In the genomic region with DNA sequence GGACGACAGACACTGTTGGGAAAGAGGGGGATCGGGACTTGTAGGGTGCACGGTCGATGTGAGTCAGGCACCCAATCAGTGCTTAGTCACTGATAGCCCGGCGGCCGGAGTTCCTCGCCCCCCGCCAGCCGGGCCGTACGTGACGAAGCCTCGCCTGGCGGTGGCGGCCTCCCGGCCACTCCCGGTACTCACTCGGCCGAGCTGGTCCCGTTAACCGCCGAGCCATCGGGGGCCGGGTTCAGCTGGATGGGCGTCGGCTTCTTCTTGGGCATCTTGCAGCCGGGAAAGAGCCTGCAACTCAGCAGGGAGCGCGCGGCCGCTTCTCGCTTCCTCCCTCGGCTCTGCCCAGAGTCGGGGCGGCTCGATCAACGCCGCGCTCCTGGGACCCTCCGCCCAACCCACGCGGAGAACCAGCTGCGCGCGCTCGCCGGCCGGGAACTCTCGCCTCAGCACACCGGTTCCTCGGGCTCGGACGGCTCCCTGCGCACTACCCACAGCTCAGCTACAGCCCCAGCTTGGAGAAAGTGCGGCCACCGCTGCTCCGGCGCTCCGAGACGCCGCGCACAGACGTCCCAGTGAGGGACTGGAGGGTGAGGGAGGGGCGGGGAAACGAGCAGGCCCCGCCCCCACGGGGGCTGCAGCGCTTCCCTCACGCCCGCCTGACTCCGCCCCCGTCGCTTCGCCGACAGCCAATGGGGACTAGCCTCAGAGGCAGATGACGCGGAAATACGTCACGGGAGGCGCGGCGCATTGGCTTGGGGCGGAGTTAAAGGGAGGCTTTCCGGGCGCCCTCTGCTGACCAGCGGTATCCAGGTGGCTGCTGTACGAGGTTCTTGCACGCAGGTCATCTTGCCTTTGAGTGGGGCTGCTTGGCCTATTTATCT, we compare ENCODE assay signal across 7 mouse cellular contexts. TPM values are rescaled to one million over a fixed set of nuclear protein-coding genes. Genes with fewer than 3 reads are reported as not detected.
A peak's percentile ranks its signal among the peaks of the same experiment; 100 is the strongest.
DNase-seq lines count a peak whose midpoint lies in the region; ATAC-seq lines count a peak whose summit lies in the region.

A gene (minus strand): TSS at position 611 of the 884 bp plus-strand sequence.

- H3K4me1 ChIP-seq in intestine, embryonic 16.5 days (ENCODE audit: control insufficient read depth, insufficient read depth, low read length) = peaks cover 23% of the 10 kb centered on the region
- peaks cover 9% of the 10 kb centered on the region for H3K4me1 ChIP-seq in midbrain, embryonic 11.5 days (ENCODE audit: control insufficient read depth, insufficient read depth, low read length)

- no peaks in the 10 kb centered on the region for H3K36me3 ChIP-seq in intestine, embryonic 16.5 days (ENCODE audit: control insufficient read depth, insufficient read depth, low read length)
- no peaks in the 10 kb centered on the region for H3K36me3 ChIP-seq in midbrain, embryonic 11.5 days (ENCODE audit: control insufficient read depth, insufficient read depth, low read length)

- H3K4me3 ChIP-seq in intestine, embryonic 16.5 days (ENCODE audit: low read length) = peak within 1 kb of the TSS; percentile 91
- peak within 1 kb of the TSS; percentile 94 for H3K4me3 ChIP-seq in midbrain, embryonic 11.5 days (ENCODE audit: low read depth, low read length)

- peak within 1 kb of the TSS; percentile 92 for H3K27ac ChIP-seq in intestine, embryonic 16.5 days (ENCODE audit: low read length)
- peak within 1 kb of the TSS; percentile 67 for H3K27ac ChIP-seq in midbrain, embryonic 11.5 days (ENCODE audit: low read depth, low read length)

- intact Hi-C loops in left cerebral cortex, postnatal 36 days (cut with DNase I) = loop anchor here (1.0 to 5.0 kb wide), 3 partner anchors 22 to 74 kb away; a partner anchor contains a TSS

- ATAC-seq in intestine, embryonic 16.5 days = peak; percentile 99
- ATAC-seq in midbrain, embryonic 11.5 days (ENCODE audit: low FRiP score) = peak; percentile 97

- peak within 1 kb of the TSS; percentile 91 for H3K9ac ChIP-seq in intestine, embryonic 16.5 days (ENCODE audit: low read depth, low read length)
- peak within 1 kb of the TSS; percentile 89 for H3K9ac ChIP-seq in midbrain, embryonic 11.5 days (ENCODE audit: low read length)

- H3K4me2 ChIP-seq in intestine, embryonic 16.5 days (ENCODE audit: low read depth, low read length) = peak within 1 kb of the TSS; percentile 67
- H3K4me2 ChIP-seq in midbrain, embryonic 11.5 days = peak within 1 kb of the TSS; percentile 83

- DNase-seq in adrenal gland, adult 8-10 months = peak; percentile 100
- DNase-seq in embryo, embryonic 9.5 days (ENCODE audit: extremely low spot score) = peak; percentile 100
- DNase-seq in gastrocnemius, postnatal 4 days (ENCODE audit: low spot score in 2 of 2) = peak; percentile 100
- DNase-seq in left cerebral cortex, postnatal 36 days (ENCODE audit: low spot score in 2 of 2) = peak; percentile 99 to 100
- DNase-seq in midbrain, embryonic 11.5 days (ENCODE audit: low spot score, missing footprints) = peak; percentile 100
- DNase-seq in skeletal muscle tissue, adult 2 months (ENCODE audit: low read depth, low spot score) = peak; percentile 98

- WGBS in intestine, embryonic 16.5 days = under 1% methylated on average over 88 of the region's 89 CpGs
- WGBS in midbrain, embryonic 11.5 days = under 1% methylated on average over 89 of the region's 89 CpGs

- H3K27me3 ChIP-seq in intestine, embryonic 16.5 days (replicated peaks; ENCODE audit: control insufficient read depth, insufficient read depth, low read length) = no peaks in the 10 kb centered on the region
- no peaks in the 10 kb centered on the region for H3K27me3 ChIP-seq in midbrain, embryonic 11.5 days (ENCODE audit: control insufficient read depth, insufficient read depth, low read length)

- H3K9me3 ChIP-seq in intestine, embryonic 16.5 days (ENCODE audit: control insufficient read depth, low read length) = no peaks in the 10 kb centered on the region
- H3K9me3 ChIP-seq in midbrain, embryonic 11.5 days (ENCODE audit: control insufficient read depth, low read length) = no peaks in the 10 kb centered on the region

RNA-seq across cellular contexts. Expression of the gene that starts here (rescaled TPM):
- total RNA-seq in adrenal gland, adult 8-10 months (2022) = 10 to 100 TPM; 83.4 to 93.7 (median 91.9) TPM
- 100 to 1,000 TPM; 113 to 118 TPM for total RNA-seq in gastrocnemius, postnatal 4 days (2021)
- polyA plus RNA-seq in intestine, embryonic 16.5 days (2015; fragmentation: Nextera tagmentation; extraction: Ambion mirVana) = 97.4 and 104 TPM in 2 replicates
- total RNA-seq in left cerebral cortex, postnatal 36 days (2021) = 100 to 1,000 TPM; 280 to 296 TPM
- 78.2 and 78.8 TPM in 2 replicates for polyA plus RNA-seq in midbrain, embryonic 11.5 days (2014; fragmentation: Nextera tagmentation; extraction: Ambion mirVana)

Comparison
In these comparisons a context has a peak if more than half of its experiments do, and no peak if none do; other contexts are left out.
1. Peak in every context shown above with its lines: DNase-seq, ATAC-seq, H3K4me3 ChIP-seq and H3K27ac ChIP-seq.